In the genomic region with DNA sequence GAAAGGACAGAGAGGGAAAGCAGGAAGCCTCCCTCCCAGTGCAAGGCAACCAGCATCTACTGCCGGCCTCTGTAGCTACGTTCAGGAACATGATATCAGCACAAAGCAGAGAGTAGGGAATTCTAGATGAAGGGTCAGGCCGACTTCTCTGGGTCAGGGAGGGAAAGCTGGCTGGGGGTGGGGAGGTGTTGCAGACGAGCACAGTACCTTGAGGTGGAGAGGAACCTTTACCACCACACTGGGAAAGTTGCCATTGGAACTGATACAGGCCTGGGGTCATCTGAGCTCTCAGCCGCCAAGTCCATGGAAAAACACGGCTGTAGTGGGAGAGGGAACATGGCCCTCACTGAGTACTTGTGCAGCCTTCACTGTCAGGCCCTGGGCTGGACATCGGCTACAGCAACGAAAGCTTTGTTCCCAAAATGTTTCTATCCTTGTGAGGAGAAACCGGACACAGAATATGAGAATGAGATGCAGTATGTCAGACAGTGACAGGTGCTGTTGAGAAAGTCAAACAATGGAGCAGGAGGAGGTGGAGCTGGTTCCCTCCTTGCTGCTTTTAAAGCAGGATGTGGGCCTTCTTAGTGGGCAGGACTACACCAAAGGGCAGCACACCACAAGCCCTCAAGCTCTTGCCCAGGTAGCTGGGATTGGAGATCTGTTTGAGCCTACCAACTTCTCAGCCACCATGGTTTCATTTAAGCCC, we compare ENCODE assay signal across 11 mouse cellular contexts. TPM values are rescaled to one million over a fixed set of nuclear protein-coding genes. Genes with fewer than 3 reads are reported as not detected.
DNase-seq lines count a peak whose midpoint lies in the region; ATAC-seq lines count a peak whose summit lies in the region.
"Had no signal": no experiment of that assay in that cellular context is flagged by ENCODE, and none has a peak within 500 bp of the region (broad histone marks: within the 10 kb centered on the region; RNA-seq: fewer than 3 reads in every experiment).

No protein-coding gene starts in this region.

- no peak for ATAC-seq in megakaryocyte, adult 5-6 weeks (ENCODE audit: poor library complexity, severe bottlenecking)
- ATAC-seq in stomach, embryonic 16.5 days (ENCODE audit: insufficient read depth, low FRiP score) = no peak

- H3K27ac ChIP-seq in stomach, embryonic 16.5 days (ENCODE audit: low read length) = peak overlapping the region; percentile 54
- H3K27ac ChIP-seq: hindbrain, embryonic 15.5 days; neural tube, embryonic 12.5 days had no signal

- peak; percentile 60 for DNase-seq in heart, adult 8-10 months (ENCODE audit: low spot score)
- peak; percentile 43 for DNase-seq in kidney, postnatal 14 days
- DNase-seq in urinary bladder, adult 18-20 months (ENCODE audit: low spot score in 2 of 2) = no peak
- no peak for DNase-seq in adrenal gland, postnatal 10 days
- DNase-seq in left cerebral cortex, postnatal 10 days (ENCODE audit: extremely low spot score in 1 of 2, low spot score in 2 of 2) = no peak
- DNase-seq: lung, postnatal 36 days had no signal

- peaks cover 13% of the 10 kb centered on the region for H3K36me3 ChIP-seq in megakaryocyte, embryonic 14.5 days (replicated peaks; ENCODE audit: low read length)
- no peaks in the 10 kb centered on the region for H3K36me3 ChIP-seq in stomach, embryonic 16.5 days (ENCODE audit: control insufficient read depth, insufficient read depth, low read length)
- H3K36me3 ChIP-seq: hindbrain, embryonic 15.5 days; neural tube, embryonic 12.5 days had no signal

- H3K9me3 ChIP-seq in megakaryocyte, embryonic 14.5 days = no peaks in the 10 kb centered on the region; the same call in 1 of the 2 replicates
- H3K9me3 ChIP-seq in stomach, embryonic 16.5 days (replicated peaks; ENCODE audit: control insufficient read depth, low read length) = no peaks in the 10 kb centered on the region
- H3K9me3 ChIP-seq: hindbrain, embryonic 15.5 days; neural tube, embryonic 12.5 days had no signal

- WGBS in stomach, embryonic 16.5 days = 60% methylated on average over 9 of the region's 9 CpGs

- no peaks in the 10 kb centered on the region for H3K27me3 ChIP-seq in megakaryocyte, embryonic 14.5 days (replicated peaks)
- H3K27me3 ChIP-seq in stomach, embryonic 16.5 days (ENCODE audit: control insufficient read depth, insufficient read depth, low read length) = no peaks in the 10 kb centered on the region
- H3K27me3 ChIP-seq: hindbrain, embryonic 15.5 days; neural tube, embryonic 12.5 days had no signal

- H3K4me1 ChIP-seq in megakaryocyte, embryonic 14.5 days = peaks cover 92% of the 10 kb centered on the region
- peaks cover 43% of the 10 kb centered on the region for H3K4me1 ChIP-seq in stomach, embryonic 16.5 days (ENCODE audit: control insufficient read depth, insufficient read depth, low read length)

- no peak overlapping the region; the same call in 1 of the 2 replicates for H3K9ac ChIP-seq in stomach, embryonic 16.5 days (ENCODE audit: low read length)
- H3K9ac ChIP-seq: hindbrain, embryonic 15.5 days; neural tube, embryonic 12.5 days had no signal

- intact Hi-C loops in left cerebral cortex, postnatal 10 days (cut with DNase I) = no loop called here

- no peak overlapping the region for H3K4me2 ChIP-seq in stomach, embryonic 16.5 days (ENCODE audit: low read depth, low read length)
- H3K4me2 ChIP-seq: hindbrain, embryonic 15.5 days; neural tube, embryonic 12.5 days had no signal

- H3K4me3 ChIP-seq in megakaryocyte, embryonic 14.5 days (replicated peaks) = peak overlapping the region; percentile 48
- no peak overlapping the region for H3K4me3 ChIP-seq in stomach, embryonic 16.5 days (replicated peaks; ENCODE audit: low read length)
- H3K4me3 ChIP-seq: hindbrain, embryonic 15.5 days; neural tube, embryonic 12.5 days had no signal

RNA-seq across cellular contexts. Expression of a gene that starts 37.4 kb away (rescaled TPM):
- polyA plus RNA-seq in megakaryocyte, embryonic 14.5 days (2012; ENCODE audit: insufficient read depth, low replicate concordance) = 5.3 TPM in 1 of 2 replicates, not detected in the other
- total RNA-seq in megakaryocyte, adult 5-6 weeks (2015) = 24.8 and 34.1 TPM in 2 replicates
- 23.5 and 33.1 TPM in 2 replicates for total RNA-seq in megakaryocyte, adult 5-6 weeks (2017)
- total RNA-seq in heart, adult 8-10 months (2022) = 10 to 100 TPM in 2 of 4 experiments, 1 to 10 TPM in 2; 9.6 to 11.6 (median 10.0) TPM
- 23.0 and 23.4 TPM in 2 replicates for polyA plus RNA-seq in stomach, embryonic 16.5 days (2015; fragmentation: Nextera tagmentation; extraction: Ambion mirVana)
- total RNA-seq in adrenal gland, postnatal 10 days (2021) = 10 to 100 TPM; 15.3 to 17.7 TPM
- total RNA-seq in left cerebral cortex, postnatal 10 days (2021) = 10 to 100 TPM; 13.5 to 14.7 TPM

RNA-seq across cellular contexts. Expression of a gene that starts 49.2 kb away (rescaled TPM):
- not detected in 2 replicates for polyA plus RNA-seq in megakaryocyte, embryonic 14.5 days (2012; ENCODE audit: insufficient read depth, low replicate concordance)
- not detected in 2 replicates for total RNA-seq in megakaryocyte, adult 5-6 weeks (2015)
- total RNA-seq in megakaryocyte, adult 5-6 weeks (2017) = not detected in 2 replicates
- 1 to 10 TPM in 1 of 4 experiments, under 1 TPM in 1, not detected in 2; 0.47 to 3.2 TPM for total RNA-seq in heart, adult 8-10 months (2022)
- not detected in 2 replicates for polyA plus RNA-seq in stomach, embryonic 16.5 days (2015; fragmentation: Nextera tagmentation; extraction: Ambion mirVana)
- total RNA-seq in adrenal gland, postnatal 10 days (2021) = under 1 TPM in 1 of 2 experiments, not detected in 1; 0.85 TPM
- under 1 TPM in 1 of 2 experiments, not detected in 1; 0.59 TPM for total RNA-seq in left cerebral cortex, postnatal 10 days (2021)
- polyA plus RNA-seq: neural tube, embryonic 12.5 days had no signal

RNA-seq across cellular contexts. Expression of a gene that starts 50.5 kb away (rescaled TPM):
- 984 and 2,235 TPM in 2 replicates for polyA plus RNA-seq in megakaryocyte, embryonic 14.5 days (2012; ENCODE audit: insufficient read depth, low replicate concordance)
- 204 and 222 TPM in 2 replicates for total RNA-seq in megakaryocyte, adult 5-6 weeks (2015)
- 58.9 and 76.8 TPM in 2 replicates for total RNA-seq in megakaryocyte, adult 5-6 weeks (2017)
- total RNA-seq in heart, adult 8-10 months (2022) = 100 to 1,000 TPM; 157 to 166 (median 162) TPM
- 177 and 197 TPM in 2 replicates for polyA plus RNA-seq in stomach, embryonic 16.5 days (2015; fragmentation: Nextera tagmentation; extraction: Ambion mirVana)
- 100 to 1,000 TPM; 233 to 243 TPM for total RNA-seq in adrenal gland, postnatal 10 days (2021)
- total RNA-seq in left cerebral cortex, postnatal 10 days (2021) = 100 to 1,000 TPM; 175 to 177 TPM

Comparison
In these comparisons a context has a peak if more than half of its experiments do, and no peak if none do; other contexts are left out.
1. DNase-seq: peak in heart, adult 8-10 months (single experiment) and kidney, postnatal 14 days (single experiment); none in urinary bladder, adult 18-20 months (0 of 2), adrenal gland, postnatal 10 days (single experiment) and left cerebral cortex, postnatal 10 days (0 of 2).